Mouse (Mus musculus): ENCODE measurements around the gene Fgfrl1. TPM values are rescaled to one million over a fixed set of nuclear protein-coding genes. Genes with fewer than 3 reads are reported as not detected.

The Fgfrl1 gene
- total RNA-seq (2014; rRNA removed; ENCODE audit: low replicate concordance): 23.8 and 40.5 TPM in 2 replicates
- polyA plus RNA-seq (2015; fragmentation: Nextera tagmentation; extraction: Ambion mirVana): 8.6 and 9.2 TPM in 2 replicates

DNA sequence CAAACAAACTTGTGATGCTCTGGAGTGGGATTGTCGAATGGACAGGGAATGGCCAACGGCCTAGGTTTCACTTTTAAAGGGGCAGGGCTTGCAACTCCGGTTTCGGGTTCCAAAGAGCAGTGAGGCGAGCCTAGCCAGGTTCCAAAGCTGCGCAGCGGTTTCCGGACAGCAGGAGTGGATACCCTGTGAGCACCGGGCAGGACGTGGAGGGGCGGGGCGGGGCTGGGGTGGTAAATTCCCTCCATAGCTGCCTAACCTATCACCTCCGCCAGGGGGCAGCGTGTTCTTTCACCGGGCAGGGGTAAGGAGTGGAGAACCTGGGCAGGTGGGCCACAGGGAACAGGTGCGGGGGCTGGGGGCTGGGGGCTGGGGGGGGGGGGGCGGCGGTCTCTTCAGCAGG lies at the start of gene Fgfrl1:
Gene Fgfrl1 (plus strand): TSS at position 112 of the 400 bp plus-strand sequence.
- 3% methylated on average over 16 of the region's 18 CpGs for WGBS
- Histone ChIP-seq H3K4me3 (ENCODE audit: low read depth, low read length) (peak within 1 kb of the TSS; percentile 85), H3K27ac (ENCODE audit: low read depth) (no peak within 1 kb of the TSS), H3K4me2 (ENCODE audit: low read depth, low read length) (peak within 1 kb of the TSS; percentile 99), H3K9me3 (replicated peaks; ENCODE audit: control insufficient read depth, low read length) (no peaks in the 10 kb centered on the region), H3K9ac (replicated peaks; ENCODE audit: low read depth, low read length) (no peak within 1 kb of the TSS), H3K27me3 (ENCODE audit: control insufficient read depth, insufficient read depth, low read length) (no peaks in the 10 kb centered on the region), H3K4me1 (ENCODE audit: control insufficient read depth, insufficient read depth) (0 out of 2 replicates have a peak, but pooled peaks cover 6% of the 10 kb centered on the region), H3K36me3 (replicated peaks; ENCODE audit: control insufficient read depth, insufficient read depth, low read length) (no peaks in the 10 kb centered on the region)
- no peak for ATAC-seq (ENCODE audit: insufficient read depth, low read depth)
- peak; percentile 19 for DNase-seq (ENCODE audit: low spot score)
- TF ChIP-seq CTCF (IDR thresholded peaks at IDR 0.05; ENCODE audit: low read depth): peak; percentile 49
- TF ChIP-seq EP300 (IDR thresholded peaks at IDR 0.05; ENCODE audit: low read depth): no peak

DNA sequence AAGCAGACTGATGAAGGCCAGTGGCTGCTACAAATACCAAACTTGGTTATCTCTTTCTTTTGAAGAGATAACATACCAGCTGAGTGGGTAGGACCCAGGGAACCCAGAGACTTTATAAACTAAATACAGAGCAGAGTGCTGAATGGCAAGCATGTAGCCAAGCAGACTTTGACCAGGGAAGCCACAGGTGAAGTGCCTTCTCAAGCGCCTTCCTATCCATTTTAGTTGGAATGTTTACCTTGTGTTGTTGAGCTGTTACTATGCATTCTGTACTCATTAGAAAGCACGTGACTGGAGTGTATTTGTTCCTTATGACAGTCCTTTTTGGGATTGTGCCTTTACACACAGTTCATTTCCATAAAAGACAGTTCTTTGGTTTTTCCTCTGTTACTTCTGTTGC lies 48.5 kb upstream of the Fgfrl1 start:
- H3K36me3 ChIP-seq (replicated peaks; ENCODE audit: control insufficient read depth, insufficient read depth, low read length): peaks cover 50% of the 10 kb centered on the region

DNA sequence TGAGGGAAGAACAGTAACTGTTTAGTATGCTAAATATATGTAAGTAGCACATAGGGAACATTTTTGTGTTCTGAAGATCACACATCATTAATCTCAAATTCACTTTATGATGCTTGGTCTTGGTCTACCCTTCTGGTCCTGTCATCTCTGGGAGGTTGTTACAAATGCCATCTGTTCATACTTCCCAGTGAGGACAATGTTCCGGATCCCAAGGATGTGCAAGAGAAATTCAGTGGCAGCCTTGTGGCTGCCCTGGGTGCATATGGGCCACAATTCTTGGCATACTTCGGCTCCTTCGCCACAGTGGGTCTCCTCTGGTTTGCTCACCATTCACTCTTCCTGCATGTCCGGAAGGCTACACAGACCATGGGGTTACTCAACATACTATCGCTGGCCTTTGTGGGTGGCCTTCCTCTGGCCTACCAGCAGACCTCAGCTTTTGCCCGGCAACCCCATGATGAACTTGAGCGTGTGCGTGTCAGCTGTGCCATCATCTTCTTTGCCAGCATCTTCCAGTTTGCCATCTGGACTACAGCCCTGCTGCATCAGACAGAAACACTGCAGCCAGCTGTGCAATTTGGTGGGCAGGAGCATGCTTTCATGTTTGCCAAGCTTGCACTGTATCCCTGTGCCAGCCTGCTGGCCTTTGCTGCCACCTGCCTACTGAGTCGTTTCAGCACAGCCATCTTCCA lies 46.4 kb upstream of the Fgfrl1 start:
- ATAC-seq (ENCODE audit: insufficient read depth, low read depth) (no peak), DNase-seq (ENCODE audit: low spot score) (no peak)
- 89% methylated on average over 9 of the region's 9 CpGs for WGBS
- peaks cover 61% of the 10 kb centered on the region for H3K36me3 ChIP-seq (replicated peaks; ENCODE audit: control insufficient read depth, insufficient read depth, low read length)
- H3K27ac ChIP-seq (ENCODE audit: low read depth): no peak overlapping the region
- no peak overlapping the region for H3K4me2 ChIP-seq (ENCODE audit: low read depth, low read length)
- TF ChIP-seq EP300 (IDR thresholded peaks at IDR 0.05; ENCODE audit: low read depth) (no peak), CTCF (IDR thresholded peaks at IDR 0.05; ENCODE audit: low read depth) (peak; percentile 14)
- no peaks in the 10 kb centered on the region for H3K9me3 ChIP-seq (replicated peaks; ENCODE audit: control insufficient read depth, low read length)
- no peak overlapping the region for H3K4me3 ChIP-seq (ENCODE audit: low read depth, low read length)
- H3K4me1 ChIP-seq (ENCODE audit: control insufficient read depth, insufficient read depth): no peaks in the 10 kb centered on the region
- no peak overlapping the region for H3K9ac ChIP-seq (replicated peaks; ENCODE audit: low read depth, low read length)
- H3K27me3 ChIP-seq (ENCODE audit: control insufficient read depth, insufficient read depth, low read length): no peaks in the 10 kb centered on the region

More for the DNA sequence above, 48.5 kb upstream of the Fgfrl1 start:
- Histone ChIP-seq H3K9me3 (replicated peaks; ENCODE audit: control insufficient read depth, low read length) (no peaks in the 10 kb centered on the region), H3K9ac (replicated peaks; ENCODE audit: low read depth, low read length) (no peak overlapping the region), H3K27me3 (ENCODE audit: control insufficient read depth, insufficient read depth, low read length) (no peaks in the 10 kb centered on the region), H3K27ac (ENCODE audit: low read depth) (no peak overlapping the region), H3K4me2 (ENCODE audit: low read depth, low read length) (no peak overlapping the region), H3K4me1 (ENCODE audit: control insufficient read depth, insufficient read depth) (no peaks in the 10 kb centered on the region), H3K4me3 (ENCODE audit: low read depth, low read length) (no peak overlapping the region)
- ATAC-seq (ENCODE audit: insufficient read depth, low read depth): no peak
- no peak for DNase-seq (ENCODE audit: low spot score)
- TF ChIP-seq CTCF (IDR thresholded peaks at IDR 0.05; ENCODE audit: low read depth): no peak
- no peak for TF ChIP-seq EP300 (IDR thresholded peaks at IDR 0.05; ENCODE audit: low read depth)
- 39% methylated on average over 2 of the region's 2 CpGs for WGBS

DNA sequence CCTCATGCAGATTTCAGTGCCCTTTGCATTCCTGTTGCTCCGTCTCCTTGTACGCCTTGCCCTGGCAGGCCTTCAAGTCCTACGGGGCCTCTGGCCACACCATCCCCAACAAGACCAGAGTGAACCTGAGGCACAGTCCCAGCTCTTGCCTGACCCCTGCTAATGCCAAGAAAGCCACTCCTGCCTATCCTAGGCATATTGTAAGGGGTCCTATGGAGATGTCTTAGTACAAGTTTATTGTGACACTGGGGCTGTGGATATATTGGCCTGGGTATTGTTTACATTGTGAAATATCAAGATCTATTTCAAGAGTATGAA lies 45.9 kb upstream of the Fgfrl1 start:
- no peaks in the 10 kb centered on the region for H3K27me3 ChIP-seq (ENCODE audit: control insufficient read depth, insufficient read depth, low read length)
- H3K4me3 ChIP-seq (ENCODE audit: low read depth, low read length): no peak overlapping the region
- no peak for DNase-seq (ENCODE audit: low spot score)

GRCm38 (mm10) chr5:108647311-108647710 lies 44.9 kb upstream of the Fgfrl1 start:
- no peak overlapping the region for H3K9ac ChIP-seq (replicated peaks; ENCODE audit: low read depth, low read length)
- ATAC-seq (ENCODE audit: insufficient read depth, low read depth) (no peak), DNase-seq (ENCODE audit: low spot score) (no peak)
- H3K9me3 ChIP-seq (replicated peaks; ENCODE audit: control insufficient read depth, low read length): no peaks in the 10 kb centered on the region
- no peak overlapping the region for H3K4me2 ChIP-seq (ENCODE audit: low read depth, low read length)
- H3K4me3 ChIP-seq (ENCODE audit: low read depth, low read length): no peak overlapping the region
- H3K36me3 ChIP-seq (replicated peaks; ENCODE audit: control insufficient read depth, insufficient read depth, low read length): peaks cover 64% of the 10 kb centered on the region
- H3K27ac ChIP-seq (ENCODE audit: low read depth): no peak overlapping the region
- H3K4me1 ChIP-seq (ENCODE audit: control insufficient read depth, insufficient read depth): no peaks in the 10 kb centered on the region
- 89% methylated on average over 2 of the region's 2 CpGs for WGBS
- TF ChIP-seq EP300 (IDR thresholded peaks at IDR 0.05; ENCODE audit: low read depth): no peak
- no peak for TF ChIP-seq CTCF (IDR thresholded peaks at IDR 0.05; ENCODE audit: low read depth)
- H3K27me3 ChIP-seq (ENCODE audit: control insufficient read depth, insufficient read depth, low read length): no peaks in the 10 kb centered on the region

More for the DNA sequence above, 45.9 kb upstream of the Fgfrl1 start:
- Histone ChIP-seq H3K4me2 (ENCODE audit: low read depth, low read length) (no peak overlapping the region), H3K27ac (ENCODE audit: low read depth) (no peak overlapping the region), H3K9ac (replicated peaks; ENCODE audit: low read depth, low read length) (no peak overlapping the region), H3K36me3 (replicated peaks; ENCODE audit: control insufficient read depth, insufficient read depth, low read length) (peaks cover 63% of the 10 kb centered on the region), H3K9me3 (replicated peaks; ENCODE audit: control insufficient read depth, low read length) (no peaks in the 10 kb centered on the region), H3K4me1 (ENCODE audit: control insufficient read depth, insufficient read depth) (no peaks in the 10 kb centered on the region)
- 74% methylated on average over 3 of the region's 3 CpGs for WGBS
- no peak for TF ChIP-seq EP300 (IDR thresholded peaks at IDR 0.05; ENCODE audit: low read depth)
- TF ChIP-seq CTCF (IDR thresholded peaks at IDR 0.05; ENCODE audit: low read depth): no peak
- no peak for ATAC-seq (ENCODE audit: insufficient read depth, low read depth)

Data from heart, postnatal 0 days (tissue).